Mouse (Mus musculus) lung, embryonic 16.5 days (tissue): ENCODE measurements around the gene Vcl. TPM values are rescaled to one million over a fixed set of nuclear protein-coding genes. Genes with fewer than 3 reads are reported as not detected.

Experiments used
- ATAC-seq: fragments of 200-750 bp; cut with Nextera tagmentation; 2 replicates; pipeline ENCODE4 v1.8.0; 2017; ENCODE audit warnings: low read depth, mild to moderate bottlenecking, moderate library complexity
- H3K27ac ChIP-seq: fragments of 300-500 bp; sonication (generic); 2 replicates; pipeline ENCODE4 v1.5.1; 2014; ENCODE audit warnings: mild to moderate bottlenecking, control low read depth, low read length
- H3K27me3 ChIP-seq: fragments of 300-500 bp; sonication (generic); 2 replicates; pipeline ENCODE4 v1.6.1; 2014; ENCODE audit warnings: low read depth, low read length, mixed read lengths; ENCODE audit not compliant: control insufficient read depth, insufficient read depth
- H3K36me3 ChIP-seq: fragments of 300-500 bp; sonication (generic); 2 replicates; pipeline ENCODE4 v1.6.1; 2014; ENCODE audit warnings: low read length; ENCODE audit not compliant: control insufficient read depth, insufficient read depth
- H3K4me1 ChIP-seq: fragments of 300-500 bp; sonication (generic); replicated peaks from 2 replicates; pipeline ENCODE4 v1.6.1; 2014; ENCODE audit warnings: low read length, mixed read lengths; ENCODE audit not compliant: control insufficient read depth, insufficient read depth
- H3K4me2 ChIP-seq: fragments of 300-500 bp; sonication (generic); 2 replicates; pipeline ENCODE4 v1.6.1; 2014; ENCODE audit warnings: low read depth, low read length, control low read depth
- H3K4me3 ChIP-seq: fragments of 300-500 bp; sonication (generic); 2 replicates; pipeline ENCODE4 v1.5.1; 2014; ENCODE audit warnings: mild to moderate bottlenecking, low read length, control low read depth
- H3K9ac ChIP-seq: fragments of 300-500 bp; sonication (generic); 2 replicates; pipeline ENCODE4 v1.6.1; 2014; ENCODE audit warnings: low read length, control low read depth
- H3K9me3 ChIP-seq: fragments of 300-500 bp; sonication (generic); 2 replicates; pipeline ENCODE4 v1.6.1; 2016; ENCODE audit warnings: low read length; ENCODE audit not compliant: control insufficient read depth
- WGBS: fragments of 180-500 bp; shearing (Covaris S2); extraction: QIAGEN DNeasy Blood & Tissue Kit; methylation state at CpG from one replicate; pipeline ENCODE4 v1.1.7; 2014; 5-methylcytosine and 5-hydroxymethylcytosine counted together
- polyA plus RNA-seq: library from polyadenylated mRNA; unstranded; fragments of >200 nt; fragmentation: Nextera tagmentation; extraction: Ambion mirVana; gene quantifications from 2 replicates; pipeline ENCODE4 v1.2.1, GENCODE M21; 2015

The Vcl gene
- polyA plus RNA-seq, 1 experiment from 2014 or later = 72.3 TPM

DNA sequence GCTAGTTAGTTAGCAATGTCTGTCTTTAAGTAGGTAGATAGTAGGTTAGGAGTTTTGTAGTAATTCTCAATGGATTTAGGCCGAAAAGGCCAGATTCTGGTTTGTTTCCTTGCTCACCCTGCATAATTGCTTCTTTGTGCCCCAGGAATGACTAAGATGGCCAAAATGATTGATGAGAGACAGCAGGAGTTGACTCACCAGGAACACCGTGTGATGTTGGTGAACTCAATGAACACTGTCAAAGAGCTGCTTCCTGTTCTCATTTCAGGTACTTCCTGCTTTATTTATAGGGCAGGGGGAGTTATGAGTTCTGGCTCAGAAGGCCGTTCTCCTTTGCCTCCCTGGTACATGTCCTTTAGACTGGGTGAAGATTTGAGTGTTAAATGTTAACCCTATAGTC lies 56.3 kb downstream of the Vcl start:
- peaks cover 6% of the 10 kb centered on the region for H3K36me3 ChIP-seq

DNA sequence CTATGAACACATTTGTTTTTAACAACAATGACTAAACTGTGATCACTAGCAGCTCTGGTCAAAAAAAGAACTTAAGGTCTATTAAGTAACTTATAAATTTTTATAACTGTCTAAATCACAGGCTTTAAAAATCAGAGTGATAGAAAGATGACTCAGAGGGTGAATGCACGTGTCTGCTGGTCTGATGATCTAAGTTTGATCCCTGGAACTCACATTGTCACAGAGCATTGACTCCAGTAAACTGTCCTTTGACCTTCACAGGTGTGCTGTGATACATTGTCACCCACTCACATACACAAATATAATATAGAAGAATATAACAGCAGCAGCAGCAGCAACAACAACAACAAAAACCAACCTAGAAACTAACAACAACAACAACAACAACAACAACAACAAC lies 62.3 kb downstream of the Vcl start:
- H3K4me1 ChIP-seq = peaks cover 4% of the 10 kb centered on the region
- H3K27me3 ChIP-seq = no peaks in the 10 kb centered on the region
- H3K36me3 ChIP-seq = peaks cover 9% of the 10 kb centered on the region
- H3K27ac ChIP-seq = no peak overlapping the region
- H3K9ac ChIP-seq = no peak overlapping the region
- H3K9me3 ChIP-seq = no peaks in the 10 kb centered on the region
- ATAC-seq = no peak
- no peak overlapping the region for H3K4me3 ChIP-seq
- H3K4me2 ChIP-seq = no peak overlapping the region
- WGBS = 42% methylated on average over 1 of the region's 1 CpGs

More for the DNA sequence above, 56.3 kb downstream of the Vcl start:
- Histone ChIP-seq H3K4me2 (no peak overlapping the region), H3K27me3 (no peaks in the 10 kb centered on the region), H3K9ac (no peak overlapping the region), H3K27ac (no peak overlapping the region), H3K9me3 (no peaks in the 10 kb centered on the region), H3K4me1 (0 out of 2 replicates have a peak, but pooled peaks cover 6% of the 10 kb centered on the region), H3K4me3 (no peak overlapping the region)
- no peak for ATAC-seq
- WGBS = 33% methylated on average over 3 of the region's 3 CpGs

DNA sequence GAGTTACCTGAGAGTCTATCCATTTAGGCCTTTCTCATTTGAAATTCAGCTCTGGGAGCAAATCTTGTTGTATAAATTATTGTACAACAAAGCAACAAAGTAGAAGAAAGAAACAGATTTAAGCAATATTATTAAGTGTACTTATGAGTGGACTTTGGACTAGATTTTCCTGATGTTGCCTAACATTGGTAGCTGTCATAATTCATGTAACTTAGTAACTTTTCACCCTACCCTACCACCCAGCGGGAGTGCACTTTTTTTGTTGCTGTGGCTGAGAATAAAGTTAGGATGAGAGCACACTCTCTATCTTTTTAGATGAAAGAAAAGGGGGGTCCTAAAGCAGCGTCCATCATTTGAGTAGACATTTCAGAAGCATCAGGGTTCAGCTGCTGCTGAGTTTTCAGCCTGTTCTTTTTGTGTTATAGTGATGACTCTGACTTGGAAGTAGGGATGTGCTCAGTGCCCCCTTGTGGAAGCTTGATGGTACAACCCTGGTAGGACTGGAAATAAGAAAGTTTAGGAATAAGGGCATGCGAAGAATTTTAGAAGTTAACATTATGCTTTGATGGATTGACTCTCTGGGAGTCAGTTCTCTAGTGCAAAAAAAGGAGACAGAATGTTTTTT lies 64.0 kb downstream of the Vcl start:
- Histone ChIP-seq H3K27me3 (no peaks in the 10 kb centered on the region), H3K4me3 (no peak overlapping the region), H3K27ac (peak overlapping the region; percentile 70), H3K9me3 (no peaks in the 10 kb centered on the region), H3K9ac (no peak overlapping the region), H3K36me3 (peaks cover 5% of the 10 kb centered on the region), H3K4me2 (no peak overlapping the region), H3K4me1 (peaks cover 10% of the 10 kb centered on the region)
- peak; percentile 55; the same call in 1 of the 2 replicates for ATAC-seq
- WGBS = 33% methylated on average over 3 of the region's 3 CpGs

DNA sequence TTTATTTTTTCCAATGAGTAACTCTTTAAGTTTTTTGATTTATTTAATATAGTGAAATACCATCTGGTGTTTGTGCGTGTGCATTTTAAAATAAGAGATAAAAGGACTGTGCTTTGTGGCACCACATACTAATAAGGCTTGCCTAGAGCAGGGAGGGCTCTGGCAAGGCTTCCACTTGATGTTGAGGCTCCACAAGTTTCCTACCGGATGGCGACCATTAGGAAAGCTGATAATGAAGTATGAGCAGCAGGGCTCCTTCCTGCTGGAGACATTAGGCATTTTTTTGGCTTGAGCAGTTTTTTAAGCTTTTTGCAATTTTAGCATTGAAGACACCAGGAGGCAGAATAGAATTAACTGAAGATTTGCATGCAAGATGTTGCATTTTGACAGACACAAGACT lies 65.3 kb downstream of the Vcl start:
- peaks cover 5% of the 10 kb centered on the region for H3K36me3 ChIP-seq
- H3K9ac ChIP-seq = no peak overlapping the region
- peaks cover 11% of the 10 kb centered on the region for H3K4me1 ChIP-seq
- H3K27me3 ChIP-seq = no peaks in the 10 kb centered on the region
- ATAC-seq = peak; percentile 91
- 37% methylated on average over 3 of the region's 3 CpGs for WGBS
- H3K9me3 ChIP-seq = no peaks in the 10 kb centered on the region
- H3K4me3 ChIP-seq = no peak overlapping the region
- H3K4me2 ChIP-seq = no peak overlapping the region
- peak overlapping the region; percentile 55 for H3K27ac ChIP-seq

DNA sequence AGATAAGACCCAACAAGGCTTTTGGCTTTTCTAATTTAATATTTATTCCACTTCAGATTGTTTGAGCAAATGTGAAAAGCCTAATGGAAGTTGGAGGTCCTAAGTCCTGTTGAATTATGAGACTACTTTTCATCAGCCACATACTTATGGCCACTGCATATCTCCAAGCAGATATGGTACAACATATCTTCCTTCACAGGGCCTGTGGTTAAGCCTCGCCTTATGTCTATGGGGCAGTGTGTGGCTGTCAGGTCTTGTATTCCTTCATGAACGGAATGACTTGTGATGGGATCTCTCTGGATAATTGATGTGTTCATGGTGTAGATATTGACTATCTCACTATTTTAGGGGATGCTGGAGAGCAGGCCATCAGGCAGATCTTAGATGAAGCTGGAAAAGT lies 66.3 kb downstream of the Vcl start:
- Histone ChIP-seq H3K4me1 (peaks cover 11% of the 10 kb centered on the region), H3K27me3 (no peaks in the 10 kb centered on the region), H3K9ac (no peak overlapping the region), H3K9me3 (no peaks in the 10 kb centered on the region), H3K4me3 (no peak overlapping the region), H3K36me3 (peaks cover 5% of the 10 kb centered on the region), H3K27ac (no peak overlapping the region), H3K4me2 (no peak overlapping the region)
- no peak for ATAC-seq
- WGBS = 81% methylated on average over 2 of the region's 2 CpGs

DNA sequence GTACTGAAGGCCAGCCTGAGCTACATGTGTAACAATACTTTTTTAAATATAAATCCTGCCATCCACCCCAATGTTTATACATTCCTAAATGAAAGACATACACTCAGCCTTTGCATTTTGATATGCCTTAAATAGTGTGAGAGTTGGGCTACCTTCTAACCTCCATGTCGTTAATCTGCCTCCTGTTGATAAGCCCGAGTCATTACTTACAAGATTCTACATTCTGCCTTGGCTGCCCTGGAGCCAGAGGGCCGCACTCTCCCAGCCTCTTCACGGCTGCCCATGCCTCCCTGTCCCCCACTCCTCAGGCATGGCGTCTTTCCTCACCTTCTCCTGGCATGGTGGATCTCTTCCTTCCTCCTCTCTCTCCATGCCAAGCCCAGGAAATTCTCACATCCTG lies 67.2 kb downstream of the Vcl start:
- no peak overlapping the region for H3K4me2 ChIP-seq
- H3K4me3 ChIP-seq = no peak overlapping the region
- no peak overlapping the region for H3K27ac ChIP-seq
- peaks cover 11% of the 10 kb centered on the region for H3K4me1 ChIP-seq
- H3K27me3 ChIP-seq = no peaks in the 10 kb centered on the region
- peaks cover 10% of the 10 kb centered on the region for H3K36me3 ChIP-seq
- no peak for ATAC-seq
- no peak overlapping the region for H3K9ac ChIP-seq
- H3K9me3 ChIP-seq = no peaks in the 10 kb centered on the region
- 61% methylated on average over 5 of the region's 5 CpGs for WGBS

DNA sequence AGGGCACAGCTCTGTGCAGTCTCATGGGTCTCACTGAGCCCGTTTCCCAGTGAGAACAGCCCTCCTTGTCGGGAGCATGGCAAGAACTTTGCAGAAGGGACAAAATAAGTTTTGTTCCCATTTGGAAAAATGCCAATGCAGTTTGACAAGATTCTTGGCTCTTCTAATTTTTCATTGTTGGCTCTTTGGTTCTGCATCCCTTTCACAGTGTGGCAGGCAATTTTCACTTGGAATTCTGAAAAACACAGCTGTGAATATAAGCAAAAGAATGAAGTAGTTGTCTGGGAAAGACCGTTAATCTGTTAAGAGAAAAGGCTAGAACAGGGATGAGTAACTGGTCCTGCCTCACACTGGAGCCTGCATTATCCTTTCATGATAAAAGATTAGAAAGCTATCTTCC lies 68.3 kb downstream of the Vcl start:
- H3K27ac ChIP-seq = no peak overlapping the region
- peaks cover 11% of the 10 kb centered on the region for H3K4me1 ChIP-seq
- WGBS = 40% methylated on average over 3 of the region's 3 CpGs
- H3K27me3 ChIP-seq = no peaks in the 10 kb centered on the region
- H3K4me3 ChIP-seq = no peak overlapping the region
- no peak overlapping the region for H3K4me2 ChIP-seq
- no peak for ATAC-seq
- no peaks in the 10 kb centered on the region for H3K9me3 ChIP-seq
- no peak overlapping the region for H3K9ac ChIP-seq
- peaks cover 5% of the 10 kb centered on the region; the same call in 1 of the 2 replicates for H3K36me3 ChIP-seq

DNA sequence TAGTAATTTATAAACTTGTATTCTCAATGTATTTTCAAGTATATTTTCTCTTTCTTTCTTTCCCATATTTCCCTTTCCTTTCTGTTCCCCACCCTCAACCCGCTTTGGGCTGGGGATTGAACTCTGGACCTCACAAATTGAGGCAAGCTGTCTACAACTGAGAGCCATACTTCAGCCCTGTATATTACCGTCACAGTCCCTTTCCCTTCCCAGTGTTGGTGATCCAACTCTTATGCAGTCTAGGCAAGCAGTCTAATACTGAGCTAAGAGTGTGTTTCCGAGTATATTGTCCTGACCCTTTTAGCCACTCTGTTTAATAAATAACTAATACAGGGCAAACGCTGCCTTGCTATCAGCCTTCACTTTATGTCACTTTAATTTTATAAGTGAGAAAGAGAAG lies 70.4 kb downstream of the Vcl start:
- Histone ChIP-seq H3K9ac (no peak overlapping the region), H3K27ac (peak overlapping the region; percentile 12; the same call in 1 of the 2 replicates), H3K9me3 (no peaks in the 10 kb centered on the region), H3K4me1 (peaks cover 9% of the 10 kb centered on the region), H3K4me2 (no peak overlapping the region), H3K36me3 (peaks cover 7% of the 10 kb centered on the region; the same call in 1 of the 2 replicates), H3K27me3 (no peaks in the 10 kb centered on the region), H3K4me3 (no peak overlapping the region)
- ATAC-seq = no peak
- WGBS = 64% methylated on average over 4 of the region's 4 CpGs

DNA sequence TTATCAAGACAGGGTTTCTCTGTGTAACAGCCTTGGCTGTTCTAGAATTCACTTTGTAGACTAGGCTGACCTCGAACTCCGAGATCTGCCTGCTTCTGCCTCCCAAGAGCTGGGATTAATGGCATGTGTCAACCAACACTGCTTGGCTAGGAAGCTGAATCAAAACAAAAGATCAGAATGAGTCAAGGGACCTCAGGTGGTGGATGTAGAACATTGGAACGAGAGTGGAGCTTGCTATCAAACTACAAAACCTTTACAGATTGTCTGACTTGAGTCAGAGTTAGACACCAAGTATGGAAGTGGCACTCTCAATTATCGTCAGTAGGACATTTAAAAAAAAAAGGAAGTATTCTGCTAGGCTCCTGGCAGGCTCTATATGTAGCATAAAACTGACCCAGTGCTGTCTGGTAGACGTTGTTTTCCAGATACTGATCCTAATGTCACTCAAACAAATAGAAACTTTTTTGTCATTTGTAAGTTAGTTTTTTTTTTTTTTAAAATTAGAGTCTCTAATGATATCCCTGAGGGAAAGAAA lies 84.7 kb downstream of the Vcl start:
- no peak for ATAC-seq
- peaks cover 24% of the 10 kb centered on the region for H3K36me3 ChIP-seq
- H3K4me3 ChIP-seq = no peak overlapping the region

More for the DNA sequence above, 84.7 kb downstream of the Vcl start:
- 83% methylated on average over 5 of the region's 5 CpGs for WGBS
- no peak overlapping the region for H3K4me2 ChIP-seq
- H3K4me1 ChIP-seq = no peaks in the 10 kb centered on the region
- no peaks in the 10 kb centered on the region for H3K27me3 ChIP-seq
- no peaks in the 10 kb centered on the region for H3K9me3 ChIP-seq
- no peak overlapping the region for H3K9ac ChIP-seq
- H3K27ac ChIP-seq = no peak overlapping the region
